Comparison of ENCODE assay signal across 9 mouse cellular contexts in the genomic region with DNA sequence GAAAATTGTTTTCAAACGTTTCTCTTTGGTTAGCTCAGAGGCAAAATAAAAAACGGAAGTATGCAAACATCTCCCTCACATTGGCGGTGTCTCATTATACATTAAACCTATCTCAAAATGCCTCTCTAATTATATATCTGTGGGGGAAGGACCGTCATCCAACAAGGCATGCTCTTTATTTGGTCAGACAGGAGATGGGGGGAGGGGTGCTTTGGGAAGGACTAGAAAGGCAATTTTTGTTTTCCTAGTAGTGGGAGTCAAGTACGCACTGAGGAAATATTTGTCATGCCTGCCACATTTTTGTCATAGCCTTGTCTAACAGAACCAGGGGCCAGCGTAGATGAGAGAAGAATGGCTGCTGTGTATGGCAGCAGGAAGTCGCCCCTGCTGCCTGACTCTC. TPM values are rescaled to one million over a fixed set of nuclear protein-coding genes. Genes with fewer than 3 reads are reported as not detected.
DNase-seq lines count a peak whose midpoint lies in the region; ATAC-seq and TF ChIP-seq lines count a peak whose summit lies in the region.
"Had no signal": no experiment of that assay in that cellular context is flagged by ENCODE, and none has a peak within 500 bp of the region (broad histone marks: within the 10 kb centered on the region; RNA-seq: fewer than 3 reads in every experiment).

A gene (minus strand): TSS at position 101 of the 400 bp plus-strand sequence.

- H3K4me1 ChIP-seq in heart, adult 2 months (ENCODE audit: control insufficient read depth, insufficient read depth, low read length), result no peaks in the 10 kb centered on the region
- H3K4me1 ChIP-seq in heart, embryonic 11.5 days (ENCODE audit: control insufficient read depth, insufficient read depth, low read length), result no peaks in the 10 kb centered on the region
- no peaks in the 10 kb centered on the region for H3K4me1 ChIP-seq in olfactory bulb, adult 2 months (ENCODE audit: control insufficient read depth, insufficient read depth, low read length)
- H3K4me1 ChIP-seq: neural tube, embryonic 13.5 days had no signal

- no peak within 1 kb of the TSS for H3K27ac ChIP-seq in heart, adult 2 months
- H3K27ac ChIP-seq in heart, embryonic 11.5 days (ENCODE audit: low read depth, low read length), result no peak within 1 kb of the TSS
- no peak within 1 kb of the TSS for H3K27ac ChIP-seq in olfactory bulb, adult 2 months (ENCODE audit: insufficient read depth, low read depth, low read length)
- H3K27ac ChIP-seq: neural tube, embryonic 13.5 days had no signal

- H3K9me3 ChIP-seq in heart, embryonic 11.5 days (replicated peaks; ENCODE audit: control insufficient read depth, low read length), result no peaks in the 10 kb centered on the region
- H3K9me3 ChIP-seq: neural tube, embryonic 13.5 days had no signal

- no peaks in the 10 kb centered on the region for H3K79me2 ChIP-seq in heart, adult 2 months (replicated peaks; ENCODE audit: control insufficient read depth, insufficient read depth, low read length)

- WGBS in heart, adult 2 months, result 49% methylated on average over 7 of the region's 7 CpGs
- WGBS in heart, embryonic 11.5 days (ENCODE audit: insufficient replicate concordance), result 48% methylated on average over 7 of the region's 7 CpGs
- WGBS in olfactory bulb, adult 2 months, result 46% methylated on average over 7 of the region's 7 CpGs

- no peak for ATAC-seq in heart, embryonic 11.5 days (replicated peaks; ENCODE audit: insufficient number of reproducible peaks, low FRiP score, low TSS enrichment)
- no peak for ATAC-seq in megakaryocyte-erythroid progenitor cell, adult 5-6 weeks (replicated peaks; ENCODE audit: low FRiP score, low TSS enrichment, poor library complexity, severe bottlenecking)

- no peak within 1 kb of the TSS for H3K4me3 ChIP-seq in heart, adult 2 months
- H3K4me3 ChIP-seq in heart, embryonic 11.5 days (ENCODE audit: low read depth, low read length), result no peak within 1 kb of the TSS
- H3K4me3 ChIP-seq in olfactory bulb, adult 2 months (ENCODE audit: insufficient read depth, low read depth, low read length), result no peak within 1 kb of the TSS
- H3K4me3 ChIP-seq: neural tube, embryonic 13.5 days had no signal

- no peak for TF ChIP-seq POLR2A in heart, adult 2 months (IDR thresholded peaks at IDR 0.05; ENCODE audit: insufficient read depth, low read depth, low read length)
- no peak for TF ChIP-seq POLR2A in olfactory bulb, adult 2 months (IDR thresholded peaks at IDR 0.05; ENCODE audit: insufficient read depth, low read depth, low read length)

- intact Hi-C loops in heart, adult 2 months (cut with DNase I), result no loop called here

- no peak within 1 kb of the TSS for H3K4me2 ChIP-seq in heart, embryonic 11.5 days
- H3K4me2 ChIP-seq: neural tube, embryonic 13.5 days had no signal

- no peaks in the 10 kb centered on the region for H3K36me3 ChIP-seq in heart, adult 2 months (ENCODE audit: control insufficient read depth, insufficient read depth, low read length)
- no peaks in the 10 kb centered on the region for H3K36me3 ChIP-seq in heart, embryonic 11.5 days (ENCODE audit: control insufficient read depth, insufficient read depth, low read length)
- H3K36me3 ChIP-seq: neural tube, embryonic 13.5 days had no signal

- DNase-seq in heart, adult 2 months, result no peak
- no peak for DNase-seq in heart, adult 9 months (ENCODE audit: low spot score in 2 of 2)
- DNase-seq in right cerebral cortex, adult 2 months (ENCODE audit: low spot score in 2 of 2), result peak; percentile 9 to 28
- no peak for DNase-seq in right cerebral cortex, postnatal 14 days
- no peak for DNase-seq in spleen, postnatal 4 days (ENCODE audit: low spot score in 2 of 2)

- TF ChIP-seq CTCF in heart, adult 2 months (IDR thresholded peaks at IDR 0.05), result no peak
- TF ChIP-seq CTCF in olfactory bulb, adult 2 months (IDR thresholded peaks at IDR 0.05; ENCODE audit: insufficient read depth, low read depth, low read length), result no peak

- H3K27me3 ChIP-seq in heart, adult 2 months (ENCODE audit: control insufficient read depth, insufficient read depth, low read length), result no peaks in the 10 kb centered on the region
- no peaks in the 10 kb centered on the region for H3K27me3 ChIP-seq in heart, embryonic 11.5 days (ENCODE audit: control insufficient read depth, insufficient read depth, low read length)
- H3K27me3 ChIP-seq: neural tube, embryonic 13.5 days had no signal

- TF ChIP-seq EP300 in heart, adult 2 months (IDR thresholded peaks at IDR 0.05; ENCODE audit: insufficient read depth, low read depth, low read length), result no peak

- no peak within 1 kb of the TSS for H3K9ac ChIP-seq in heart, adult 2 months (ENCODE audit: low read depth, low read length)
- no peak within 1 kb of the TSS for H3K9ac ChIP-seq in heart, embryonic 11.5 days (ENCODE audit: low read depth, low read length)
- H3K9ac ChIP-seq: neural tube, embryonic 13.5 days had no signal

RNA-seq across cellular contexts. Expression of the gene that starts here (rescaled TPM):
- total RNA-seq in heart, adult 2 months (2021), result 100 to 1,000 TPM in 1 of 2 experiments, 10 to 100 TPM in 1; 91.1 to 126 TPM
- 18.8 and 31.3 TPM in 2 replicates for polyA plus RNA-seq in heart, adult 2 months (2012; rRNA removed)
- 17.0 and 19.8 TPM in 2 replicates for polyA plus RNA-seq in heart, embryonic 11.5 days (2014; fragmentation: Nextera tagmentation; extraction: Ambion mirVana)
- not detected in 2 replicates for polyA plus RNA-seq in olfactory bulb, adult 2 months (2012; ENCODE audit: insufficient read depth, insufficient read length, low replicate concordance, missing spikeins)
- total RNA-seq in megakaryocyte-erythroid progenitor cell, adult 5-6 weeks (2014; fragmentation: Nextera tagmentation), result not detected in 2 replicates
- total RNA-seq in megakaryocyte-erythroid progenitor cell, adult 5-6 weeks (2017), result not detected in 2 replicates

Comparison
In these comparisons a context has a peak if more than half of its experiments do, and no peak if none do; other contexts are left out.
1. RNA of the gene that starts here (total RNA-seq): 91.1 to 126 TPM in heart, adult 2 months; not detected in megakaryocyte-erythroid progenitor cell, adult 5-6 weeks; every median in the first group is over 10 times any median in the second.
2. DNase-seq: peak in right cerebral cortex, adult 2 months (2 of 2); none in heart, adult 2 months (0 of 2), heart, adult 9 months (0 of 2), right cerebral cortex, postnatal 14 days (single experiment) and spleen, postnatal 4 days (0 of 2).